Mouse (Mus musculus) regulatory T cell (primary cell): ENCODE measurements around the gene Vmn2r94.

ENCODE experiments used
- in situ Hi-C: fragments of 300-600 bp; cut with MboI, MseI; formaldehyde crosslinking; loops from one replicate; pipeline ENCODE4 v1.15.1; 2025; ENCODE audit warnings: high pct_unique_total_duplicates

Vmn2r94 gene

GRCm38 (mm10) chr17:18277656-18278055 lies at the start of gene Vmn2r94:
Gene Vmn2r94 (minus strand): TSS chr17:18277756.
- in situ Hi-C loops = no loop called here

DNA sequence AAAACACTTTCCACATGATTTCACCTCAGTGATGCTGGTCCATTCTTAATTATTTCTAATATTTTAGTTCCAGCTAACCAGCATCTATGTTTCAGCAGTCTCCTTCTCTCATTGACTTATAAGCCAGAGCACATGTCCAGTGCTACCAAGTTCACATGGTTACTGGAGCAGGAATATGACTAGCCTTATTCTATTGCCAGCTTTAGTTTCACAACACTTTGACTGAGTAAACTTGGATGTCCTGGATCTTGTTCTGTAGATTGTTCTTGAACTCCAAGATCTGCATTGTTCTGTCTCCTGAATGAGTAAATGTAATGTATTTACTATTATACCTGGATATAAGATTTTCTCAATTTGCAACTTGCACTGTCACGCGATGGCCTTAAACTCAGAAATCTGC lies 45.5 kb upstream of the Vmn2r94 start:
- in situ Hi-C loops = no loop called here

GRCm38 (mm10) chr17:18297799-18298198 lies 20.2 kb upstream of the Vmn2r94 start, which contains the start of gene Vmn2r93:
Gene Vmn2r93 (plus strand): TSS chr17:18298099.
- in situ Hi-C loops = no loop called here

GRCm38 (mm10) chr17:18236931-18237330 lies 40.6 kb downstream of the Vmn2r94 start:
- in situ Hi-C loops = no loop called here

DNA sequence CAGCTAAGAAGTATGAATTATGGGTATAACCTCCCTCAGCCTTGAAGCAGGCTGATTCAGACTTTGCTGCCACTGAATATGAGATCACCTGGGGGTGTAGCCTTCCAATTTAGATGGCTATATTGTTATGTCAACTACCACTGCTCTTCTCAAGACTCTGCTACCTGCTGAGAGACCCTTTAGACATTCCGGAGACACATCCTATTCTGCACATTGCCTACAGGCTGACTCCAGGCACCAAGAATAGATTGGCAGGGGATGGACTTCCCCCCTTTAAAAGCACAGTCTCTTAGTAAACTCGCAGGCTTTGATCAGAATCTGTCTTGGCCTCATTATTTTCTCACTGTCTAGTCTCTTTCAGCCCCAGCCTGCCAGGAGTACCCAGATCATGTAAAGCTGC lies 45.6 kb downstream of the Vmn2r94 start:
- in situ Hi-C loops = no loop called here

DNA sequence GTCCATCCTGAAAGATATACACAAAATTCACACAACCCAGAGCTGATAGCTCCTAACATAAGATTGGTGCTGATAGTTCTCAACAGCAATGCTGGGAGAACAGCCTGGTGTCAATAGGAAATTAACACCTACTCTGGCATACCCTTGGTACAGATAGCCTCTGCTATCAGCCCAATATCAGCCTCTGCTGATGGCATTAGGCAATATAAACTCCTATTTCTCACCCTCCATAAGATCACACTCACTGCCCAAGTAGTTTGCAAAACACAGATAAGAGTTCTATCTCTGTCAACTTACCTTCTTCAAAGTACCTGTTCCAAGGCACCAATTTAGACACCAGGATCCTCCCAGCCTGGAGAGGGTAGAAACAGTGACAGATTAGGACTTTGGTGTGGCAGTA lies 56.3 kb downstream of the Vmn2r94 start:
- in situ Hi-C loops = no loop called here
